Mouse (Mus musculus): ENCODE data around the gene Pax5.

Pax5 gene

GRCm38 (mm10) chr4:44545669-44546068 lies 164.6 kb downstream of the Pax5 start:
- ChIA-PET POLR2A (interaction anchor here in 3 of 4 experiments (0.7 to 3.6 kb wide), 10 partner anchors 9 to 377 kb away, joined by 3 to 22 read pairs (median 6); no protein-coding TSS in a partner anchor), CTCF (interaction anchor here in 3 of 4 experiments (0.6 to 2.4 kb wide), 4 partner anchors 11 to 17 kb away, joined by 3 to 12 read pairs (median 4); no protein-coding TSS in a partner anchor)

- CTCF ChIA-PET, result interaction anchor here in 2 of 4 experiments (0.6 to 2.4 kb wide), 3 partner anchors 13 to 376 kb away, joined by 3 to 12 read pairs (median 3); no protein-coding TSS in a partner anchor
- POLR2A ChIA-PET, result interaction anchor here in 3 of 4 experiments (0.5 to 3.6 kb wide), 20 partner anchors 10 to 854 kb away, joined by 3 to 22 read pairs (median 4); no protein-coding TSS in a partner anchor
These were observed 165.8 kb downstream of the Pax5 start for GRCm38 (mm10) chr4:44544495-44544894.

GRCm38 (mm10) chr4:44543880-44544279 lies 166.4 kb downstream of the Pax5 start:
- CTCF ChIA-PET, result interaction anchor here in 1 of 4 experiments (0.6 to 2.4 kb wide), 2 partner anchors 14 to 376 kb away, joined by 3 to 12 read pairs; no protein-coding TSS in a partner anchor
- POLR2A ChIA-PET, result interaction anchor here in 3 of 4 experiments (0.5 to 3.6 kb wide), 14 partner anchors 9 to 532 kb away, joined by 3 to 22 read pairs (median 6); no protein-coding TSS in a partner anchor

GRCm38 (mm10) chr4:44542101-44542500 lies 168.2 kb downstream of the Pax5 start:
- ChIA-PET CTCF (interaction anchor here in 2 of 4 experiments (0.6 to 1.6 kb wide), 3 partner anchors 10 to 49 kb away, joined by 3 to 4 read pairs (median 3); no protein-coding TSS in a partner anchor), POLR2A (interaction anchor here in 2 of 4 experiments (0.7 to 3.6 kb wide), 7 partner anchors 8 to 183 kb away, joined by 3 to 13 read pairs (median 4); no protein-coding TSS in a partner anchor)

GRCm38 (mm10) chr4:44538488-44538887 lies 171.8 kb downstream of the Pax5 start:
- CTCF ChIA-PET, result no interaction called here
- POLR2A ChIA-PET, result interaction anchor here in 2 of 4 experiments (1.1 to 1.5 kb wide), 2 partner anchors 11 to 15 kb away, joined by 3 read pairs; no protein-coding TSS in a partner anchor

GRCm38 (mm10) chr4:44536794-44537193 lies 173.5 kb downstream of the Pax5 start:
- CTCF ChIA-PET, result interaction anchor here in 3 of 4 experiments (0.6 to 1.6 kb wide), 3 partner anchors 12 to 153 kb away, joined by 3 read pairs; no protein-coding TSS in a partner anchor

GRCm38 (mm10) chr4:44535646-44536045 lies 174.6 kb downstream of the Pax5 start:
- CTCF ChIA-PET, result interaction anchor here in 2 of 4 experiments (0.7 to 1.6 kb wide), 3 partner anchors 23 to 864 kb away, joined by 3 to 7 read pairs (median 3); no protein-coding TSS in a partner anchor
- POLR2A ChIA-PET, result interaction anchor here in 2 of 4 experiments (2.2 to 2.5 kb wide), 2 partner anchors 8 to 13 kb away, joined by 9 to 12 read pairs; no protein-coding TSS in a partner anchor

More at GRCm38 (mm10) chr4:44536794-44537193, 173.5 kb downstream of the Pax5 start:
- POLR2A ChIA-PET, result interaction anchor here in 1 of 4 experiments (1.3 kb wide), 1 partner anchor 12 kb away, joined by 4 read pairs; no protein-coding TSS in a partner anchor

- ChIA-PET POLR2A (interaction anchor here in 3 of 4 experiments (0.8 to 2.5 kb wide), 9 partner anchors 8 to 49 kb away, joined by 3 to 13 read pairs (median 3); no protein-coding TSS in a partner anchor), CTCF (no interaction called here)
These were observed 177.0 kb downstream of the Pax5 start for GRCm38 (mm10) chr4:44533286-44533685.

GRCm38 (mm10) chr4:44532731-44533130 lies 177.6 kb downstream of the Pax5 start:
- CTCF ChIA-PET, result interaction anchor here in 1 of 4 experiments (1.1 kb wide), 1 partner anchor 9 kb away, joined by 4 read pairs; no protein-coding TSS in a partner anchor
- POLR2A ChIA-PET, result interaction anchor here in 3 of 4 experiments (0.7 to 2.2 kb wide), 8 partner anchors 9 to 60 kb away, joined by 3 to 13 read pairs (median 4); no protein-coding TSS in a partner anchor

- CTCF ChIA-PET, result no interaction called here
- POLR2A ChIA-PET, result interaction anchor here in 1 of 4 experiments (0.8 kb wide), 1 partner anchor 18 kb away, joined by 5 read pairs; no protein-coding TSS in a partner anchor
These were observed 185.0 kb downstream of the Pax5 start for GRCm38 (mm10) chr4:44525336-44525735.

GRCm38 (mm10) chr4:44518923-44519322 lies 191.4 kb downstream of the Pax5 start:
- CTCF ChIA-PET, result interaction anchor here in 1 of 4 experiments (0.6 kb wide), 1 partner anchor 111 kb away, joined by 5 read pairs; no protein-coding TSS in a partner anchor
- POLR2A ChIA-PET, result interaction anchor here in 1 of 4 experiments (1.1 kb wide), 1 partner anchor 10 kb away, joined by 5 read pairs; no protein-coding TSS in a partner anchor

GRCm38 (mm10) chr4:44513981-44514380 lies 196.3 kb downstream of the Pax5 start:
- POLR2A ChIA-PET, result no interaction called here
- CTCF ChIA-PET, result interaction anchor here in 1 of 4 experiments (0.6 kb wide), 1 partner anchor 887 kb away, joined by 3 read pairs; no protein-coding TSS in a partner anchor

GRCm38 (mm10) chr4:44511682-44512081 lies 198.6 kb downstream of the Pax5 start:
- ChIA-PET POLR2A (interaction anchor here in 2 of 4 experiments (0.5 to 1.1 kb wide), 4 partner anchors 14 to 258 kb away, joined by 3 to 5 read pairs (median 3); no protein-coding TSS in a partner anchor), CTCF (interaction anchor here in 2 of 4 experiments (0.6 to 1.6 kb wide), 4 partner anchors 46 to 1013 kb away, joined by 3 to 6 read pairs (median 3); no protein-coding TSS in a partner anchor)

GRCm38 (mm10) chr4:44508386-44509226 lies 201.7 kb downstream of the Pax5 start:
- POLR2A ChIA-PET, result interaction anchor here (0.5 to 1.4 kb wide), 7 partner anchors 11 to 1448 kb away, joined by 3 to 9 read pairs (median 3); no protein-coding TSS in a partner anchor
- CTCF ChIA-PET, result interaction anchor here in 2 of 4 experiments (0.6 to 1.0 kb wide), 4 partner anchors 18 to 684 kb away, joined by 3 to 6 read pairs (median 4); no protein-coding TSS in a partner anchor

GRCm38 (mm10) chr4:44507861-44508260 lies 202.4 kb downstream of the Pax5 start:
- ChIA-PET POLR2A (interaction anchor here in 1 of 4 experiments (1.4 kb wide), 1 partner anchor 11 kb away, joined by 4 read pairs; no protein-coding TSS in a partner anchor), CTCF (interaction anchor here in 1 of 4 experiments (0.9 kb wide), 1 partner anchor 50 kb away, joined by 3 read pairs; no protein-coding TSS in a partner anchor)

- ChIA-PET POLR2A (no interaction called here), CTCF (interaction anchor here in 1 of 4 experiments (0.5 to 0.8 kb wide), 2 partner anchors 59 to 515 kb away, joined by 3 to 4 read pairs; no protein-coding TSS in a partner anchor)
These were observed 205.3 kb downstream of the Pax5 start for GRCm38 (mm10) chr4:44504998-44505397.

GRCm38 (mm10) chr4:44502196-44502867 lies 208.0 kb downstream of the Pax5 start:
- ChIA-PET POLR2A (no interaction called here), CTCF (no interaction called here)
